Mouse (Mus musculus) liver, embryonic 14.5 days (tissue): Measurements from ENCODE around the gene Vipr2.

Experiments
- CTCF ChIP-seq: IDR thresholded peaks from 2 replicates; pipeline ENCODE4 v1.5.1; 2016; ENCODE audit warnings: antibody characterized with exemption, low read depth, control low read depth
- EP300 ChIP-seq: IDR thresholded peaks from 2 replicates; pipeline ENCODE4 v1.6.1; 2016; ENCODE audit warnings: antibody characterized with exemption, low read depth

- TF ChIP-seq CTCF (no peak), EP300 (no peak)
Observed at GRCm38 (mm10) chr12:116049236-116049635, 28.3 kb upstream of the Vipr2 start.
